Mouse (Mus musculus): ENCODE data around the gene Zap70.

Gene Zap70

DNA sequence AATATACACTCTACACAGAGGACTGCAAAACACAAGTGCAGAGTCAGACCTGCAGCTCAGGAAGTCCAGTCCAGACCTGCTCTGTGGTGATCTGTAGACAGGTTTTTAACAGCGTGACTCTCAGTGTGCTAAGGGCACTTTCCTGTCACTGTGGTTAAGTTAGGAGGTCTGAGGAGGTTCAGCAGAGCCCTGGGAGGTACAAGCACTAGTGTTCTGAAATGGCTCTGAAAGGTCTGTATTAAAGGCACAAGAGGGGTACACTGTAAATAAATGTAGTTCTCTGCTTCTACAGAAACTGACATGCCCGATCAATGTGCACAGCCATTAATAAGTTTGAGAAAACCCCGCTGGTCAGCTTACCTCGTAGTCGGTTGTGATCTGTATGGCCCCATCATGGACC lies 62.8 kb downstream of the Zap70 start:
- in situ Hi-C loops (cut with MboI): no loop called here

DNA sequence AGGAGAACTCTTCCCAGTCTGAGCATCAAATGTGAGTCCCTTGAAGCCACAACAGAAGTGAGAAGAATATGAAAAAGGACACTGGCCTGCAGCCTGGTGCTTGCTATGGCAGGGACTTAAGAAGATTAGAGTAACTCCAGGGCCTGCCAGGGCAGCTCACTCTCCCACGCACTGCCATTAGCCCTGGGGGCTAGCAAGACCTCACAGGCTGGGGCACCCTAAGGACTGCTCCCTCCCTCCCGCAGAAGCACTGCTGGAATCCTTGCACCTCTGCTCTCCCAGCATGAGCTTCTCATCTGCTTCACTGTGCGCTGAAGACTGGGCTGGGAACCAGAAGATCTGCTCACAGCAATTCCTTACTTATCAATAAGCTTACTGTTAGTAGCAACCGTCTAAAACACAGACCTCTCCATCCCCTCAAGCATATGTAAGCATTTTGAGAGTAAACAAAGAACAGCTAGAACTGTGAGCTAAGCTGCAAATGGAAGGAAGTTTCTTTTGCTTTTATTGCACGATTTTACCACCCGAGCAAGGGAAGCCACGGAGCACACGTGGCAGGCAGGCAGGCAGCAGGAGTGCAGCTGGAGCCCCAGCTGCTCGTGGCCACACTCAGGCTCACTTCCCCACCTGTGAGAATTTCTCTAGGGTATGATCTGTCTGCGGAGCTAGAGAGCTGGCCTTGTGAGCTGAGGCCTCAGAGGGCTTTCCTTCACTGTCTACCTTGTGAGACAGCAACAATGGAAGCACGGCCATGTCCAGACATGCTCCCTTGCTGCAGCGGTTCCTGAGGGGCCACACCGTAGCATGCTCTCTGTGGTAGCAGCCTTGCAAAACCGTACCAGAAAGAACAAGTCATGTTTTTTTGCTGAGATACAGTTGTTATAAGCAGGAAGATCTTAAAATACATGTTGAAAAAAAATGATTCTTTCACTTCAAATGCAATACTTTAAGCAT lies 69.6 kb downstream of the Zap70 start:
- in situ Hi-C loops (cut with MboI): no loop called here
